Mouse (Mus musculus): ENCODE measurements around the gene Lctl. TPM values are rescaled to one million over a fixed set of nuclear protein-coding genes. Genes with fewer than 3 reads are reported as not detected.
A peak's percentile ranks its signal among the peaks of the same experiment; 100 is the strongest.

Gene Lctl
- polyA plus RNA-seq, 1 experiment from 2014 or later: not detected

GRCm38 (mm10) chr9:64087461-64088235 is 29.3 kb upstream of the Lctl start:
- H3K27ac ChIP-seq: no peak overlapping the region
- peaks cover 30% of the 10 kb centered on the region for H3K27me3 ChIP-seq
- H3K36me3 ChIP-seq (ENCODE audit: poor library complexity, severe bottlenecking): no peaks in the 10 kb centered on the region
- no peaks in the 10 kb centered on the region for H3K9me3 ChIP-seq (replicated peaks)
- peak; percentile 70 for ATAC-seq
- WGBS: 42% methylated on average over 5 of the region's 5 CpGs
- no peak overlapping the region for H3K9ac ChIP-seq
- H3K4me2 ChIP-seq: no peak overlapping the region
- no peak overlapping the region for H3K4me3 ChIP-seq
- peaks cover 12% of the 10 kb centered on the region for H3K4me1 ChIP-seq

DNA sequence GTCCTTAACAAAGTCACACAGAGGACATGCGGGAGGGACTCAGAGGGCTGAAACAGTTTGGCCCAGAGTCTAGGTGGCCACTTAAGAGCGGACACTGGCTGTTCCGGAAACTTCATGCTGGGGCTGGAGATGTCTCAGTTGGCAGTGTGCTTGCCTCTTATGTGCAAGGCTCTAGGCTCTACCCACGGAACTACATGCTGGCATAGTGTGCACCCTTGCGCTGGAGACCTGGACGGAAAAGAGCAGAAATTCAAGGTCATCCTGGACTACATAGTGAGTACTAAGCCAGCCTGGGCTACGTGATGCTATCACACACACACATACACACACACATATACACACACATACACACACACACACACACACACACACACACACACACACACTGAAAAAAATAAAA is 28.6 kb upstream of the Lctl start:
- no peak overlapping the region for H3K4me3 ChIP-seq
- H3K4me2 ChIP-seq: no peak overlapping the region
- no peak for ATAC-seq
- H3K36me3 ChIP-seq (ENCODE audit: poor library complexity, severe bottlenecking): no peaks in the 10 kb centered on the region
- 81% methylated on average over 7 of the region's 7 CpGs for WGBS
- H3K9ac ChIP-seq: no peak overlapping the region
- H3K4me1 ChIP-seq: peaks cover 13% of the 10 kb centered on the region
- H3K27ac ChIP-seq: no peak overlapping the region
- H3K9me3 ChIP-seq (replicated peaks): no peaks in the 10 kb centered on the region
- peaks cover 25% of the 10 kb centered on the region for H3K27me3 ChIP-seq

DNA sequence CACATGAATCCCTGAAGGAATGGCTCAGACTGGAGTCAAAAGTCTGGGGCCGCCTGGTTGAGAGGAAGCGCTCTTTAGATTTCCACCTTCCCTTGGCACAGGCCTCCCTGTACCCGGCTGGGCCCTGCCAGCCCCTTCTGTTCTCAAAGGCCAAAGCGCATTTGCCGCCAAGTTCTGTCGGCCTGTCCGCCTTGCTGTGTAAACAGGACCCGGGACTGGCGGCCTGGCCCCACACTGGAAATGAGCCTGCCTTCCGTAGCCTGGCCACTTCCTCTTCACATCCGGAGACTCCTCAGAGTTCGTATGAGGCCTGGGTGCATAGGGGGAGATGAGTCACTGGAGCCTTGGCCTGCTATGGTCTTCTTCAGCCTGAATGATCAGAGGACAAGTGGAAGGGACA is 27.9 kb upstream of the Lctl start:
- 72% methylated on average over 12 of the region's 12 CpGs for WGBS
- Histone ChIP-seq H3K36me3 (ENCODE audit: poor library complexity, severe bottlenecking) (no peaks in the 10 kb centered on the region), H3K9me3 (replicated peaks) (no peaks in the 10 kb centered on the region), H3K9ac (0 out of 2 replicates have a peak overlapping the region, but pooled peaks have one; percentile 5), H3K4me2 (no peak overlapping the region), H3K27ac (no peak overlapping the region), H3K4me3 (no peak overlapping the region), H3K27me3 (peaks cover 19% of the 10 kb centered on the region), H3K4me1 (peaks cover 20% of the 10 kb centered on the region)
- no peak for ATAC-seq

GRCm38 (mm10) chr9:64094083-64094482 is 22.9 kb upstream of the Lctl start:
- 0 out of 2 replicates have a peak overlapping the region, but pooled peaks have one; percentile 31 for H3K27ac ChIP-seq
- no peaks in the 10 kb centered on the region for H3K36me3 ChIP-seq (ENCODE audit: poor library complexity, severe bottlenecking)
- 0 out of 2 replicates have a peak, but pooled peaks have one; percentile 30 for ATAC-seq
- no peaks in the 10 kb centered on the region for H3K9me3 ChIP-seq (replicated peaks)
- H3K27me3 ChIP-seq: no peaks in the 10 kb centered on the region
- no peak overlapping the region for H3K9ac ChIP-seq
- 43% methylated on average over 11 of the region's 11 CpGs for WGBS
- 0 out of 2 replicates have a peak overlapping the region, but pooled peaks have one; percentile 19 for H3K4me2 ChIP-seq
- peaks cover 18% of the 10 kb centered on the region for H3K4me1 ChIP-seq
- H3K4me3 ChIP-seq: no peak overlapping the region

- no peak for ATAC-seq
- Histone ChIP-seq H3K4me2 (no peak overlapping the region), H3K27ac (no peak overlapping the region), H3K4me3 (no peak overlapping the region), H3K4me1 (peaks cover 18% of the 10 kb centered on the region), H3K9ac (no peak overlapping the region), H3K9me3 (replicated peaks) (no peaks in the 10 kb centered on the region), H3K27me3 (no peaks in the 10 kb centered on the region), H3K36me3 (ENCODE audit: poor library complexity, severe bottlenecking) (no peaks in the 10 kb centered on the region)
- WGBS: 65% methylated on average over 4 of the region's 4 CpGs
Measured at GRCm38 (mm10) chr9:64098282-64098681, 18.7 kb upstream of the Lctl start.

DNA sequence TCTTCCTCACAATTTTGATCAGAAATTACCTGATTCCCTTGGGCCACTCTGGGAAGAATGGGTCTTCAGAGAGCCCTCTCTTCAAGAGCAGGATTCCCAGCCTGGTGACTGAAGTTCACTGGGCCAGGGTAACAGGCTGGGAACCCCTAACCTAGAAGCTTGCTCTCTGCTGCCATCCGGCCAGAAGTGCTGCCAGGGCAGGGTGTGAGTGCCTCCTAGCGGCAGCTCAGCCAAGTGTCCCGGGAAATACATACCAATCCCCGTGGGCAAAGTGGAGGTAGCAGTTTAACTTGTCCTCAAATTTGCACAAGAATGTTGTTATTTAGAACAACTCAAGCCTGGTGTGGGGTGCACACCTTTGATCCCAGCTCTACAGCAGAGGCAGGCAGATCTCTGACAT is 16.5 kb upstream of the Lctl start:
- no peak overlapping the region for H3K9ac ChIP-seq
- no peak overlapping the region for H3K4me2 ChIP-seq
- H3K9me3 ChIP-seq (replicated peaks): no peaks in the 10 kb centered on the region
- no peak for ATAC-seq
- no peaks in the 10 kb centered on the region for H3K4me1 ChIP-seq
- no peak overlapping the region for H3K27ac ChIP-seq
- H3K27me3 ChIP-seq: no peaks in the 10 kb centered on the region
- H3K36me3 ChIP-seq (ENCODE audit: poor library complexity, severe bottlenecking): no peaks in the 10 kb centered on the region
- WGBS: under 1% methylated on average over 4 of the region's 4 CpGs
- no peak overlapping the region for H3K4me3 ChIP-seq

GRCm38 (mm10) chr9:64105301-64105700 is 11.6 kb upstream of the Lctl start:
- no peak overlapping the region for H3K9ac ChIP-seq
- no peaks in the 10 kb centered on the region for H3K9me3 ChIP-seq (replicated peaks)
- no peak overlapping the region for H3K4me2 ChIP-seq
- no peak overlapping the region for H3K27ac ChIP-seq
- ATAC-seq: no peak
- H3K4me1 ChIP-seq: no peaks in the 10 kb centered on the region
- no peak overlapping the region for H3K4me3 ChIP-seq
- no peaks in the 10 kb centered on the region for H3K36me3 ChIP-seq (ENCODE audit: poor library complexity, severe bottlenecking)
- 90% methylated on average over 6 of the region's 6 CpGs for WGBS
- no peaks in the 10 kb centered on the region for H3K27me3 ChIP-seq

DNA sequence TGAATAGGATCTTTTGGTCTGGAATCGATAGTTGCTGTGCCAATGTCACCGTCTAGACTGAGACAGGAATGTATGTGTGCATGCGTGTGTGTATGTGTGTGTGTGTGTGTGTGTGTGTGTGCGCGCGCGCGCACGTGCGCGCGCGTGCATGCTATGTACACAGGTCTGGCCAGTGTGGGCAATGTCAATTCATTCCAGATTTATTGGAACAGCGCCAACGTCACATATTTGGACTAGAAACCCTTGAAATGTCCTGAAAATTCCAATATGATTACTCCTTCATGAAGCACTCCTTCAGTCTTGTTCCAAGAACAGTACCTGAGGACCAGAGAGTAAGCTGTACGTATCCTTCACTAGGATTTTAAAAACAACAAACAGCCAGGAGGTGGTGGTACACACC is 6.4 kb upstream of the Lctl start:
- Histone ChIP-seq H3K4me1 (no peaks in the 10 kb centered on the region), H3K4me2 (no peak overlapping the region), H3K9me3 (replicated peaks) (no peaks in the 10 kb centered on the region), H3K27ac (no peak overlapping the region), H3K36me3 (ENCODE audit: poor library complexity, severe bottlenecking) (no peaks in the 10 kb centered on the region), H3K27me3 (no peaks in the 10 kb centered on the region), H3K9ac (no peak overlapping the region), H3K4me3 (no peak overlapping the region)
- no peak for ATAC-seq
- WGBS: 94% methylated on average over 16 of the region's 16 CpGs

GRCm38 (mm10) chr9:64114646-64115045 is 2.3 kb upstream of the Lctl start:
- WGBS: 55% methylated on average over 2 of the region's 2 CpGs
- Histone ChIP-seq H3K4me3 (no peak overlapping the region), H3K4me2 (no peak overlapping the region)

GRCm38 (mm10) chr9:64115756-64116155 is 1.2 kb upstream of the Lctl start:
- 86% methylated on average over 6 of the region's 6 CpGs for WGBS

More at GRCm38 (mm10) chr9:64114646-64115045, 2.3 kb upstream of the Lctl start:
- H3K9me3 ChIP-seq (replicated peaks): no peaks in the 10 kb centered on the region
- no peak for ATAC-seq
- no peak overlapping the region for H3K27ac ChIP-seq
- H3K4me1 ChIP-seq: no peaks in the 10 kb centered on the region
- no peaks in the 10 kb centered on the region for H3K27me3 ChIP-seq
- no peaks in the 10 kb centered on the region for H3K36me3 ChIP-seq (ENCODE audit: poor library complexity, severe bottlenecking)
- no peak overlapping the region for H3K9ac ChIP-seq

GRCm38 (mm10) chr9:64119898-64120297 is 3.0 kb downstream of the Lctl start:
- H3K4me3 ChIP-seq: no peak overlapping the region
- H3K9ac ChIP-seq: no peak overlapping the region
- no peak overlapping the region for H3K4me2 ChIP-seq
- H3K9me3 ChIP-seq (replicated peaks): no peaks in the 10 kb centered on the region
- no peaks in the 10 kb centered on the region for H3K36me3 ChIP-seq (ENCODE audit: poor library complexity, severe bottlenecking)
- H3K27me3 ChIP-seq: no peaks in the 10 kb centered on the region
- H3K4me1 ChIP-seq: no peaks in the 10 kb centered on the region
- H3K27ac ChIP-seq: no peak overlapping the region
- no peak for ATAC-seq
- 31% methylated on average over 8 of the region's 8 CpGs for WGBS

More at GRCm38 (mm10) chr9:64115756-64116155, 1.2 kb upstream of the Lctl start:
- Histone ChIP-seq H3K4me1 (no peaks in the 10 kb centered on the region), H3K27me3 (no peaks in the 10 kb centered on the region), H3K9me3 (replicated peaks) (no peaks in the 10 kb centered on the region), H3K27ac (no peak overlapping the region), H3K9ac (no peak overlapping the region), H3K36me3 (ENCODE audit: poor library complexity, severe bottlenecking) (no peaks in the 10 kb centered on the region), H3K4me3 (no peak overlapping the region), H3K4me2 (no peak overlapping the region)
- ATAC-seq: no peak

GRCm38 (mm10) chr9:64120584-64121277 is 3.8 kb downstream of the Lctl start:
- no peaks in the 10 kb centered on the region for H3K36me3 ChIP-seq (ENCODE audit: poor library complexity, severe bottlenecking)
- H3K4me3 ChIP-seq: no peak overlapping the region
- no peak overlapping the region for H3K9ac ChIP-seq
- H3K4me2 ChIP-seq: no peak overlapping the region
- WGBS: 47% methylated on average over 11 of the region's 11 CpGs
- H3K4me1 ChIP-seq: no peaks in the 10 kb centered on the region
- H3K27me3 ChIP-seq: no peaks in the 10 kb centered on the region
- H3K9me3 ChIP-seq (replicated peaks): no peaks in the 10 kb centered on the region
- ATAC-seq: no peak
- no peak overlapping the region for H3K27ac ChIP-seq

Data from forebrain, embryonic 13.5 days (tissue).